Mouse (Mus musculus): ENCODE measurements around the gene Trp53i11. TPM values are rescaled to one million over a fixed set of nuclear protein-coding genes. Genes with fewer than 3 reads are reported as not detected.

Trp53i11 gene
- polyA plus RNA-seq, 1 experiment from 2014 or later = 261 TPM

- peak overlapping the region; percentile 87 for H3K27ac ChIP-seq (ENCODE audit: low read depth, low read length)
- H3K36me3 ChIP-seq (ENCODE audit: control insufficient read depth, insufficient read depth, low read length) = no peaks in the 10 kb centered on the region
- H3K4me2 ChIP-seq (ENCODE audit: low read depth) = peak overlapping the region; percentile 77
- peak overlapping the region; percentile 91 for H3K4me3 ChIP-seq (ENCODE audit: low read depth, low read length)
- H3K27me3 ChIP-seq (ENCODE audit: control insufficient read depth, insufficient read depth, low read length) = no peaks in the 10 kb centered on the region
- peak overlapping the region; percentile 95 for H3K9ac ChIP-seq (ENCODE audit: low read length)
- WGBS = under 1% methylated on average over 53 of the region's 53 CpGs
- H3K4me1 ChIP-seq (ENCODE audit: control insufficient read depth, insufficient read depth, low read length) = peaks cover 35% of the 10 kb centered on the region
- DNase-seq (ENCODE audit: low spot score) (peak; percentile 62), ATAC-seq (ENCODE audit: insufficient read depth, low FRiP score, low TSS enrichment) (no peak)
- no peaks in the 10 kb centered on the region for H3K9me3 ChIP-seq (ENCODE audit: control insufficient read depth, low read length)
Observed at GRCm38 (mm10) chr2:93188020-93188760, 842 bp downstream of the Trp53i11 start.

GRCm38 (mm10) chr2:93188761-93189458, 1.6 kb downstream of the Trp53i11 start:
- Histone ChIP-seq H3K27ac (ENCODE audit: low read depth, low read length) (peak overlapping the region; percentile 87), H3K4me3 (ENCODE audit: low read depth, low read length) (peak overlapping the region; percentile 91), H3K4me1 (ENCODE audit: control insufficient read depth, insufficient read depth, low read length) (peaks cover 42% of the 10 kb centered on the region), H3K27me3 (ENCODE audit: control insufficient read depth, insufficient read depth, low read length) (no peaks in the 10 kb centered on the region), H3K36me3 (ENCODE audit: control insufficient read depth, insufficient read depth, low read length) (no peaks in the 10 kb centered on the region), H3K9ac (ENCODE audit: low read length) (peak overlapping the region; percentile 95), H3K9me3 (ENCODE audit: control insufficient read depth, low read length) (no peaks in the 10 kb centered on the region), H3K4me2 (ENCODE audit: low read depth) (peak overlapping the region; percentile 77)
- DNase-seq (ENCODE audit: low spot score) = peak; percentile 75
- WGBS = 7% methylated on average over 19 of the region's 19 CpGs
- ATAC-seq (ENCODE audit: insufficient read depth, low FRiP score, low TSS enrichment) = no peak

GRCm38 (mm10) chr2:93190771-93191487, 3.6 kb downstream of the Trp53i11 start:
- peak; percentile 63 for DNase-seq (ENCODE audit: low spot score)
- peak overlapping the region; percentile 78 for H3K27ac ChIP-seq (ENCODE audit: low read depth, low read length)

GRCm38 (mm10) chr2:93191488-93192181, 4.3 kb downstream of the Trp53i11 start:
- Histone ChIP-seq H3K9me3 (ENCODE audit: control insufficient read depth, low read length) (no peaks in the 10 kb centered on the region), H3K9ac (ENCODE audit: low read length) (peak overlapping the region; percentile 7; the same call in 1 of the 2 replicates), H3K27me3 (ENCODE audit: control insufficient read depth, insufficient read depth, low read length) (no peaks in the 10 kb centered on the region), H3K36me3 (ENCODE audit: control insufficient read depth, insufficient read depth, low read length) (no peaks in the 10 kb centered on the region), H3K4me1 (ENCODE audit: control insufficient read depth, insufficient read depth, low read length) (peaks cover 61% of the 10 kb centered on the region), H3K4me2 (ENCODE audit: low read depth) (peak overlapping the region; percentile 77), H3K4me3 (ENCODE audit: low read depth, low read length) (0 out of 2 replicates have a peak overlapping the region, but pooled peaks have one; percentile 19), H3K27ac (ENCODE audit: low read depth, low read length) (peak overlapping the region; percentile 78)
- no peak for ATAC-seq (ENCODE audit: insufficient read depth, low FRiP score, low TSS enrichment)
- DNase-seq (ENCODE audit: low spot score) = no peak
- WGBS = 66% methylated on average over 14 of the region's 14 CpGs

More at GRCm38 (mm10) chr2:93190771-93191487, 3.6 kb downstream of the Trp53i11 start:
- Histone ChIP-seq H3K4me3 (ENCODE audit: low read depth, low read length) (peak overlapping the region; percentile 19), H3K36me3 (ENCODE audit: control insufficient read depth, insufficient read depth, low read length) (no peaks in the 10 kb centered on the region), H3K4me1 (ENCODE audit: control insufficient read depth, insufficient read depth, low read length) (peaks cover 61% of the 10 kb centered on the region), H3K9ac (ENCODE audit: low read length) (peak overlapping the region; percentile 46), H3K27me3 (ENCODE audit: control insufficient read depth, insufficient read depth, low read length) (no peaks in the 10 kb centered on the region), H3K9me3 (ENCODE audit: control insufficient read depth, low read length) (no peaks in the 10 kb centered on the region), H3K4me2 (ENCODE audit: low read depth) (peak overlapping the region; percentile 77)
- 4% methylated on average over 9 of the region's 9 CpGs for WGBS
- ATAC-seq (ENCODE audit: insufficient read depth, low FRiP score, low TSS enrichment) = no peak

- Histone ChIP-seq H3K9ac (ENCODE audit: low read length) (no peak overlapping the region), H3K9me3 (ENCODE audit: control insufficient read depth, low read length) (no peaks in the 10 kb centered on the region), H3K4me2 (ENCODE audit: low read depth) (peak overlapping the region; percentile 77), H3K4me1 (ENCODE audit: control insufficient read depth, insufficient read depth, low read length) (peaks cover 61% of the 10 kb centered on the region), H3K36me3 (ENCODE audit: control insufficient read depth, insufficient read depth, low read length) (no peaks in the 10 kb centered on the region), H3K4me3 (ENCODE audit: low read depth, low read length) (0 out of 2 replicates have a peak overlapping the region, but pooled peaks have one; percentile 8), H3K27ac (ENCODE audit: low read depth, low read length) (peak overlapping the region; percentile 61), H3K27me3 (ENCODE audit: control insufficient read depth, insufficient read depth, low read length) (no peaks in the 10 kb centered on the region)
- ATAC-seq (ENCODE audit: insufficient read depth, low FRiP score, low TSS enrichment) (no peak), DNase-seq (ENCODE audit: low spot score) (no peak)
- 59% methylated on average over 9 of the region's 9 CpGs for WGBS
Observed at GRCm38 (mm10) chr2:93192182-93192560, 4.8 kb downstream of the Trp53i11 start.

GRCm38 (mm10) chr2:93192671-93193080, 5.3 kb downstream of the Trp53i11 start:
- peak; percentile 69 for DNase-seq (ENCODE audit: low spot score)
- Histone ChIP-seq H3K36me3 (ENCODE audit: control insufficient read depth, insufficient read depth, low read length) (no peaks in the 10 kb centered on the region), H3K9me3 (ENCODE audit: control insufficient read depth, low read length) (no peaks in the 10 kb centered on the region)

GRCm38 (mm10) chr2:93193806-93194205, 6.5 kb downstream of the Trp53i11 start:
- Histone ChIP-seq H3K4me2 (ENCODE audit: low read depth) (no peak overlapping the region), H3K27me3 (ENCODE audit: control insufficient read depth, insufficient read depth, low read length) (no peaks in the 10 kb centered on the region), H3K9ac (ENCODE audit: low read length) (no peak overlapping the region), H3K9me3 (ENCODE audit: control insufficient read depth, low read length) (no peaks in the 10 kb centered on the region), H3K4me3 (ENCODE audit: low read depth, low read length) (no peak overlapping the region), H3K36me3 (ENCODE audit: control insufficient read depth, insufficient read depth, low read length) (no peaks in the 10 kb centered on the region), H3K4me1 (ENCODE audit: control insufficient read depth, insufficient read depth, low read length) (peaks cover 60% of the 10 kb centered on the region), H3K27ac (ENCODE audit: low read depth, low read length) (no peak overlapping the region)
- ATAC-seq (ENCODE audit: insufficient read depth, low FRiP score, low TSS enrichment) (no peak), DNase-seq (ENCODE audit: low spot score) (no peak)
- 59% methylated on average over 4 of the region's 4 CpGs for WGBS

More at GRCm38 (mm10) chr2:93192671-93193080, 5.3 kb downstream of the Trp53i11 start:
- peak; percentile 46 for ATAC-seq (ENCODE audit: insufficient read depth, low FRiP score, low TSS enrichment)
- peaks cover 61% of the 10 kb centered on the region for H3K4me1 ChIP-seq (ENCODE audit: control insufficient read depth, insufficient read depth, low read length)
- peak overlapping the region; percentile 24; the same call in 1 of the 2 replicates for H3K4me2 ChIP-seq (ENCODE audit: low read depth)
- H3K9ac ChIP-seq (ENCODE audit: low read length) = no peak overlapping the region
- WGBS = 4% methylated on average over 6 of the region's 6 CpGs
- no peaks in the 10 kb centered on the region for H3K27me3 ChIP-seq (ENCODE audit: control insufficient read depth, insufficient read depth, low read length)
- peak overlapping the region; percentile 61 for H3K27ac ChIP-seq (ENCODE audit: low read depth, low read length)
- no peak overlapping the region for H3K4me3 ChIP-seq (ENCODE audit: low read depth, low read length)

GRCm38 (mm10) chr2:93198846-93199245, 11.5 kb downstream of the Trp53i11 start:
- peaks cover 2% of the 10 kb centered on the region for H3K36me3 ChIP-seq (ENCODE audit: control insufficient read depth, insufficient read depth, low read length)
- no peak overlapping the region for H3K9ac ChIP-seq (ENCODE audit: low read length)
- H3K4me3 ChIP-seq (ENCODE audit: low read depth, low read length) = no peak overlapping the region
- H3K4me1 ChIP-seq (ENCODE audit: control insufficient read depth, insufficient read depth, low read length) = peaks cover 22% of the 10 kb centered on the region
- no peak overlapping the region for H3K27ac ChIP-seq (ENCODE audit: low read depth, low read length)
- no peaks in the 10 kb centered on the region for H3K27me3 ChIP-seq (ENCODE audit: control insufficient read depth, insufficient read depth, low read length)
- peak; percentile 57 for ATAC-seq (ENCODE audit: insufficient read depth, low FRiP score, low TSS enrichment)
- H3K4me2 ChIP-seq (ENCODE audit: low read depth) = no peak overlapping the region
- WGBS = 31% methylated on average over 3 of the region's 3 CpGs
- DNase-seq (ENCODE audit: low spot score) = peak; percentile 91
- H3K9me3 ChIP-seq (ENCODE audit: control insufficient read depth, low read length) = no peaks in the 10 kb centered on the region

Measured in neural tube, embryonic 11.5 days (tissue).